Mouse (Mus musculus) hindbrain, postnatal 0 days (tissue): ENCODE results near the gene Cdh23. TPM values are rescaled to one million over a fixed set of nuclear protein-coding genes. Genes with fewer than 3 reads are reported as not detected.
A peak's percentile ranks its signal among the peaks of the same experiment; 100 is the strongest.

Experiments
- ATAC-seq: fragments of 200-750 bp; cut with Nextera tagmentation; 2 replicates; pipeline ENCODE4 v1.8.0; 2017; ENCODE audit warnings: mild to moderate bottlenecking, moderate TSS enrichment, moderate library complexity
- DNase-seq: peaks from one replicate; pipeline ENCODE4 v3.0.0-alpha.2; 2015; ENCODE audit warnings: low spot score
- H3K27ac ChIP-seq: fragments of 300-500 bp; sonication (generic); 2 replicates; pipeline ENCODE4 v1.5.1; 2014; ENCODE audit warnings: mild to moderate bottlenecking
- H3K27me3 ChIP-seq: fragments of 300-500 bp; sonication (generic); 2 replicates; pipeline ENCODE4 v1.6.1; 2014; ENCODE audit warnings: low read length, mixed read lengths; ENCODE audit not compliant: insufficient read depth
- H3K36me3 ChIP-seq: fragments of 300-500 bp; sonication (generic); 2 replicates; pipeline ENCODE4 v1.6.1; 2014; ENCODE audit warnings: low read length, mixed read lengths; ENCODE audit not compliant: insufficient read depth
- H3K4me1 ChIP-seq: fragments of 300-500 bp; sonication (generic); 2 replicates; pipeline ENCODE4 v1.6.1; 2014; ENCODE audit warnings: antibody characterized with exemption, low read length, mixed read lengths; ENCODE audit not compliant: insufficient read depth
- H3K4me2 ChIP-seq: fragments of 300-500 bp; sonication (generic); 2 replicates; pipeline ENCODE4 v1.6.1; 2014; ENCODE audit warnings: low read depth, mild to moderate bottlenecking, low read length, moderate library complexity, mixed read lengths
- H3K4me3 ChIP-seq: fragments of 300-500 bp; sonication (generic); 2 replicates; pipeline ENCODE4 v1.5.1; 2014; ENCODE audit warnings: low read length
- H3K9ac ChIP-seq: fragments of 300-500 bp; sonication (generic); replicated peaks from 2 replicates; pipeline ENCODE4 v1.6.1; 2014; ENCODE audit warnings: mild to moderate bottlenecking, low read length, moderate library complexity, mixed read lengths
- H3K9me3 ChIP-seq: fragments of 300-500 bp; sonication (generic); 2 replicates; pipeline ENCODE4 v1.6.1; 2016; ENCODE audit warnings: low read length, mixed read lengths
- CTCF ChIP-seq: IDR thresholded peaks from 2 replicates; pipeline ENCODE4 v1.5.1; 2016; ENCODE audit warnings: antibody characterized with exemption, control low read depth, low read depth
- WGBS: fragments of 180-500 bp; shearing (Covaris S2); extraction: QIAGEN DNeasy Blood & Tissue Kit; methylation state at CpG from one replicate; pipeline ENCODE4 v1.1.7; 2014; 5-methylcytosine and 5-hydroxymethylcytosine counted together
- polyA plus RNA-seq: library from polyadenylated mRNA; unstranded; fragments of >200 nt; fragmentation: Nextera tagmentation; extraction: Ambion mirVana; gene quantifications from 2 replicates; pipeline ENCODE4 v1.2.1, GENCODE M21; 2015
- total RNA-seq: library from RNA; depleted of rRNA; stranded (reverse); fragments of >200 nt; gene quantifications from 2 replicates; pipeline ENCODE4 v1.2.3, GENCODE M21; 2014

Cdh23 gene
- total and polyA plus RNA-seq, 2 experiments from 2014 or later, result 3.5 to 31.8 TPM

- ATAC-seq (no peak), DNase-seq (no peak)
- Histone ChIP-seq H3K4me3 (no peak overlapping the region), H3K36me3 (no peaks in the 10 kb centered on the region), H3K9me3 (0 out of 2 replicates have a peak, but pooled peaks cover 3% of the 10 kb centered on the region), H3K27me3 (no peaks in the 10 kb centered on the region), H3K4me1 (no peaks in the 10 kb centered on the region), H3K27ac (no peak overlapping the region), H3K9ac (no peak overlapping the region), H3K4me2 (no peak overlapping the region)
- TF ChIP-seq CTCF, result no peak
- 49% methylated on average over 7 of the region's 7 CpGs for WGBS
Measured at GRCm38 (mm10) chr10:60422756-60423155, 273.5 kb downstream of the Cdh23 start.

GRCm38 (mm10) chr10:60419624-60420023 lies 276.7 kb downstream of the Cdh23 start:
- Histone ChIP-seq H3K4me1 (no peaks in the 10 kb centered on the region), H3K27ac (no peak overlapping the region), H3K27me3 (no peaks in the 10 kb centered on the region), H3K9me3 (no peaks in the 10 kb centered on the region), H3K9ac (no peak overlapping the region), H3K36me3 (no peaks in the 10 kb centered on the region), H3K4me3 (no peak overlapping the region), H3K4me2 (no peak overlapping the region)
- ATAC-seq (no peak), DNase-seq (no peak)
- TF ChIP-seq CTCF, result peak; percentile 82
- 42% methylated on average over 4 of the region's 4 CpGs for WGBS

GRCm38 (mm10) chr10:60418137-60418536 lies 278.2 kb downstream of the Cdh23 start:
- H3K27ac ChIP-seq, result no peak overlapping the region
- H3K4me2 ChIP-seq, result no peak overlapping the region
- DNase-seq (peak; percentile 83), ATAC-seq (peak; percentile 59)
- no peaks in the 10 kb centered on the region for H3K27me3 ChIP-seq
- WGBS, result 15% methylated on average over 3 of the region's 3 CpGs
- no peak overlapping the region for H3K4me3 ChIP-seq
- no peaks in the 10 kb centered on the region for H3K9me3 ChIP-seq
- H3K36me3 ChIP-seq, result no peaks in the 10 kb centered on the region
- no peaks in the 10 kb centered on the region for H3K4me1 ChIP-seq
- H3K9ac ChIP-seq, result no peak overlapping the region
- peak; percentile 89 for TF ChIP-seq CTCF

GRCm38 (mm10) chr10:60417041-60417440 lies 279.2 kb downstream of the Cdh23 start:
- TF ChIP-seq CTCF, result no peak

GRCm38 (mm10) chr10:60413756-60414155 lies 282.5 kb downstream of the Cdh23 start:
- DNase-seq (no peak), ATAC-seq (no peak)
- no peak overlapping the region for H3K4me2 ChIP-seq
- H3K9ac ChIP-seq, result no peak overlapping the region
- H3K9me3 ChIP-seq, result no peaks in the 10 kb centered on the region
- WGBS, result 94% methylated on average over 2 of the region's 2 CpGs
- H3K4me1 ChIP-seq, result no peaks in the 10 kb centered on the region
- no peak overlapping the region for H3K4me3 ChIP-seq
- no peak overlapping the region for H3K27ac ChIP-seq
- H3K36me3 ChIP-seq, result no peaks in the 10 kb centered on the region
- H3K27me3 ChIP-seq, result no peaks in the 10 kb centered on the region
- TF ChIP-seq CTCF, result no peak

More at GRCm38 (mm10) chr10:60417041-60417440, 279.2 kb downstream of the Cdh23 start:
- WGBS, result 94% methylated on average over 2 of the region's 2 CpGs
- ATAC-seq, result no peak
- Histone ChIP-seq H3K9me3 (no peaks in the 10 kb centered on the region), H3K4me1 (no peaks in the 10 kb centered on the region), H3K36me3 (no peaks in the 10 kb centered on the region), H3K27me3 (no peaks in the 10 kb centered on the region), H3K9ac (no peak overlapping the region), H3K4me3 (no peak overlapping the region), H3K4me2 (no peak overlapping the region), H3K27ac (no peak overlapping the region)
- DNase-seq, result no peak

- 32% methylated on average over 5 of the region's 5 CpGs for WGBS
Measured at GRCm38 (mm10) chr10:60411794-60412193, 284.5 kb downstream of the Cdh23 start.

GRCm38 (mm10) chr10:60407831-60408230 lies 288.5 kb downstream of the Cdh23 start:
- WGBS, result 2% methylated on average over 5 of the region's 5 CpGs
- DNase-seq (peak; percentile 78), ATAC-seq (peak; percentile 36; the same call in 1 of the 2 replicates)
- 0 out of 2 replicates have a peak, but pooled peaks cover 14% of the 10 kb centered on the region for H3K4me1 ChIP-seq
- H3K4me2 ChIP-seq, result no peak overlapping the region
- H3K27me3 ChIP-seq, result no peaks in the 10 kb centered on the region
- no peak overlapping the region for H3K4me3 ChIP-seq
- H3K9ac ChIP-seq, result no peak overlapping the region
- no peaks in the 10 kb centered on the region for H3K9me3 ChIP-seq
- H3K27ac ChIP-seq, result no peak overlapping the region
- no peaks in the 10 kb centered on the region for H3K36me3 ChIP-seq
- TF ChIP-seq CTCF, result peak; percentile 100

More at GRCm38 (mm10) chr10:60411794-60412193, 284.5 kb downstream of the Cdh23 start:
- peak; percentile 65 for TF ChIP-seq CTCF
- Histone ChIP-seq H3K27ac (no peak overlapping the region), H3K9me3 (no peaks in the 10 kb centered on the region), H3K4me2 (no peak overlapping the region), H3K4me3 (no peak overlapping the region), H3K27me3 (no peaks in the 10 kb centered on the region), H3K36me3 (no peaks in the 10 kb centered on the region), H3K9ac (no peak overlapping the region), H3K4me1 (0 out of 2 replicates have a peak, but pooled peaks cover 5% of the 10 kb centered on the region)
- ATAC-seq (no peak), DNase-seq (peak; percentile 62)
